Mouse (Mus musculus) naive thymus-derived CD4-positive, alpha-beta T cell, adult 2 months (primary cell): Measurements from ENCODE around the gene Tspo2.

Experiments
- DNase-seq: peaks from one replicate; pipeline ENCODE4 v3.0.0-alpha.2; 2011; ENCODE audit warnings: low read depth

The Tspo2 gene

GRCm38 (mm10) chr17:48450666-48451352 lies 513 bp downstream of the Tspo2 start:
- no peak for DNase-seq

GRCm38 (mm10) chr17:48447675-48448074 lies 3.6 kb downstream of the Tspo2 start:
- DNase-seq = no peak

- DNase-seq = no peak
Measured at GRCm38 (mm10) chr17:48443542-48444145, 7.7 kb downstream of the Tspo2 start.

GRCm38 (mm10) chr17:48442745-48443457 lies 8.4 kb downstream of the Tspo2 start:
- no peak for DNase-seq

- DNase-seq = no peak
Measured at GRCm38 (mm10) chr17:48437421-48437911, 13.9 kb downstream of the Tspo2 start.

GRCm38 (mm10) chr17:48436487-48436886 lies 14.8 kb downstream of the Tspo2 start:
- DNase-seq = no peak

GRCm38 (mm10) chr17:48434479-48434878 lies 16.8 kb downstream of the Tspo2 start:
- no peak for DNase-seq

- no peak for DNase-seq
Measured at GRCm38 (mm10) chr17:48433689-48434330, 17.5 kb downstream of the Tspo2 start.

- DNase-seq = no peak
Measured at GRCm38 (mm10) chr17:48433006-48433655, 18.2 kb downstream of the Tspo2 start.

GRCm38 (mm10) chr17:48432158-48432980 lies 19.0 kb downstream of the Tspo2 start, which contains the start of gene Apobec2:
Gene Apobec2 (minus strand): TSS chr17:48432930.
- DNase-seq = no peak

- no peak for DNase-seq
Measured at GRCm38 (mm10) chr17:48431054-48431453, 20.3 kb downstream of the Tspo2 start.

GRCm38 (mm10) chr17:48430394-48430793 lies 20.9 kb downstream of the Tspo2 start:
- no peak for DNase-seq

- DNase-seq = peak; percentile 63
Measured at GRCm38 (mm10) chr17:48427852-48428530, 23.3 kb downstream of the Tspo2 start.

- peak; percentile 55 for DNase-seq
Measured at GRCm38 (mm10) chr17:48426991-48427750, 24.2 kb downstream of the Tspo2 start.

GRCm38 (mm10) chr17:48425823-48426612 lies 25.3 kb downstream of the Tspo2 start:
- DNase-seq = peak; percentile 59

- no peak for DNase-seq
Measured at GRCm38 (mm10) chr17:48424237-48424636, 27.1 kb downstream of the Tspo2 start.

- DNase-seq = no peak
Measured at GRCm38 (mm10) chr17:48419571-48419970, 31.8 kb downstream of the Tspo2 start.

- no peak for DNase-seq
Measured at GRCm38 (mm10) chr17:48418781-48419180, 32.5 kb downstream of the Tspo2 start.

- no peak for DNase-seq
Measured at GRCm38 (mm10) chr17:48418174-48418573, 33.1 kb downstream of the Tspo2 start.
